Mouse (Mus musculus) granulocyte monocyte progenitor cell, adult 5-6 weeks (primary cell): Measurements from ENCODE around the gene Gpr18. TPM values are rescaled to one million over a fixed set of nuclear protein-coding genes. Genes with fewer than 3 reads are reported as not detected.
"Not testable (repeated sequence)": the region's sequence is repeated elsewhere in the genome, so short reads cannot be mapped to it uniquely, and the experiment has no call there.

Experiments used
- ATAC-seq: replicated peaks from 2 replicates; pipeline ENCODE4 v1.8.0; 2016; ENCODE audit warnings: mild to moderate bottlenecking, moderate TSS enrichment, inconsistent platforms; ENCODE audit not compliant: poor library complexity, severe bottlenecking
- total RNA-seq, 2 experiments: library from RNA; stranded (forward) in 1 of 2; stranded (reverse) in 1 of 2; fragments of 200-712, 200-1000 nt in 1 of 2; fragments of >200 nt in 1 of 2; fragmentation: Nextera tagmentation in 1 of 2; gene quantifications; 2 replicates each; pipeline ENCODE4 v1.2.3; 2014 to 2017

The Gpr18 gene
- total RNA-seq, 2 experiments from 2014 or later: 3.1 TPM; not detected in 1

GRCm38 (mm10) chr14:121897773-121898172, 17.8 kb downstream of the Gpr18 start:
- ATAC-seq: peak; percentile 70

GRCm38 (mm10) chr14:121896126-121897090, 19.2 kb downstream of the Gpr18 start:
- no peak for ATAC-seq

- ATAC-seq: no peak
Measured at GRCm38 (mm10) chr14:121895316-121895715, 20.3 kb downstream of the Gpr18 start.

- peak; percentile 36 for ATAC-seq
Measured at GRCm38 (mm10) chr14:121894511-121895135, 21.0 kb downstream of the Gpr18 start.

- no peak for ATAC-seq
Measured at GRCm38 (mm10) chr14:121893747-121894146, 21.8 kb downstream of the Gpr18 start.

- ATAC-seq: no peak
Measured at GRCm38 (mm10) chr14:121884150-121884797, 31.3 kb downstream of the Gpr18 start.

GRCm38 (mm10) chr14:121881211-121881610, 34.4 kb downstream of the Gpr18 start:
- no peak for ATAC-seq

GRCm38 (mm10) chr14:121879266-121879840, 36.2 kb downstream of the Gpr18 start:
- no peak for ATAC-seq

- ATAC-seq: peak; percentile 18
Measured at GRCm38 (mm10) chr14:121878859-121879206, 36.7 kb downstream of the Gpr18 start.

- peak; percentile 87 for ATAC-seq
Measured at GRCm38 (mm10) chr14:121878176-121878858, 37.3 kb downstream of the Gpr18 start, which contains the start of gene Ubac2. Ubac2 (plus strand) TSS chr14:121878620.

GRCm38 (mm10) chr14:121877640-121878039, 37.9 kb downstream of the Gpr18 start:
- no peak for ATAC-seq

GRCm38 (mm10) chr14:121876860-121877259, 38.7 kb downstream of the Gpr18 start:
- no peak for ATAC-seq

GRCm38 (mm10) chr14:121876190-121876589, 39.4 kb downstream of the Gpr18 start:
- ATAC-seq: not testable (repeated sequence)

GRCm38 (mm10) chr14:121873646-121874045, 41.9 kb downstream of the Gpr18 start:
- ATAC-seq: no peak

- peak; percentile 79 for ATAC-seq
Measured at GRCm38 (mm10) chr14:121873172-121873571, 42.4 kb downstream of the Gpr18 start.

GRCm38 (mm10) chr14:121872760-121873159, 42.8 kb downstream of the Gpr18 start:
- ATAC-seq: peak; percentile 17; the same call in 1 of the 2 replicates

- ATAC-seq: no peak
Measured at GRCm38 (mm10) chr14:121869111-121869510, 46.5 kb downstream of the Gpr18 start.

- no peak for ATAC-seq
Measured at GRCm38 (mm10) chr14:121866574-121866973, 49.0 kb downstream of the Gpr18 start.

- ATAC-seq: peak; percentile 92
Measured at GRCm38 (mm10) chr14:121865162-121865561, 50.4 kb downstream of the Gpr18 start.
